Mouse (Mus musculus) myocyte (in vitro differentiated cells): Measurements from ENCODE around the gene Heatr5a. TPM values are rescaled to one million over a fixed set of nuclear protein-coding genes. Genes with fewer than 3 reads are reported as not detected.

Experiments used
- H3K27me3 ChIP-seq: one replicate; pipeline ENCODE4 v1.6.1; 2011; ENCODE audit not compliant: control insufficient read depth, insufficient read depth, insufficient read length
- H3K36me3 ChIP-seq: one replicate; pipeline ENCODE4 v1.6.1; 2011; ENCODE audit not compliant: control insufficient read depth, insufficient read depth
- H3K4me2 ChIP-seq: one replicate; pipeline ENCODE4 v1.6.1; 2011; ENCODE audit warnings: low read depth, control low read depth
- H3K4me3 ChIP-seq: one replicate; pipeline ENCODE4 v1.5.1; 2011; ENCODE audit warnings: mild to moderate bottlenecking, control low read depth, moderate library complexity
- H3K79me2 ChIP-seq: one replicate; pipeline ENCODE4 v1.6.1; 2011; ENCODE audit not compliant: control insufficient read depth, insufficient read depth
- H3ac ChIP-seq: one replicate; pipeline ENCODE4 v1.6.1; 2011; ENCODE audit not compliant: control insufficient read depth, insufficient read length
- CEBPB ChIP-seq: IDR thresholded peaks from 2 replicates; pipeline ENCODE4 v1.6.1; 2011; ENCODE audit warnings: mild to moderate bottlenecking, moderate library complexity; ENCODE audit not compliant: poor library complexity, insufficient read depth, severe bottlenecking
- E2F4 ChIP-seq: IDR thresholded peaks from one replicate; pipeline ENCODE4 v1.6.1; 2011; ENCODE audit warnings: mild to moderate bottlenecking, control low read depth, moderate library complexity; ENCODE audit not compliant: insufficient read depth
- MAX ChIP-seq: IDR thresholded peaks from one replicate; pipeline ENCODE4 v1.6.1; 2011; ENCODE audit warnings: low read depth, mild to moderate bottlenecking, control low read depth
- MYOD1 ChIP-seq, 3 experiments: IDR thresholded peaks; one replicate each; pipeline ENCODE4 v1.6.1; 2011; ENCODE audit warnings: control low read depth in 2 of 3, low read depth in 2 of 3, mild to moderate bottlenecking in 2 of 3, moderate library complexity in 1 of 3; ENCODE audit not compliant: insufficient read length in 2 of 3, control insufficient read depth in 1 of 3
- MYOG ChIP-seq, 3 experiments: IDR thresholded peaks; one replicate each; pipeline ENCODE4 v1.6.1; 2011; ENCODE audit warnings: control low read depth in 2 of 3, low read depth in 2 of 3, mild to moderate bottlenecking in 2 of 3; ENCODE audit not compliant: insufficient read length in 2 of 3, control insufficient read depth in 1 of 3, insufficient read depth in 1 of 3
- POLR2A ChIP-seq: IDR thresholded peaks from one replicate; pipeline ENCODE4 v1.6.1; 2011; ENCODE audit warnings: low read depth, mild to moderate bottlenecking, control low read depth, moderate library complexity; ENCODE audit not compliant: insufficient read length
- POLR2AphosphoS2 ChIP-seq: IDR thresholded peaks from one replicate; pipeline ENCODE4 v1.6.1; 2011; ENCODE audit warnings: low read depth, control low read depth; ENCODE audit not compliant: insufficient read length
- REST ChIP-seq: IDR thresholded peaks from one replicate; pipeline ENCODE4 v1.6.1; 2011; ENCODE audit warnings: mild to moderate bottlenecking, control low read depth, moderate library complexity; ENCODE audit not compliant: insufficient read depth, insufficient read length
- SRF ChIP-seq: IDR thresholded peaks from one replicate; pipeline ENCODE4 v1.6.1; 2011; ENCODE audit warnings: low read depth; ENCODE audit not compliant: control insufficient read depth, insufficient read length
- TCF12 ChIP-seq: IDR thresholded peaks from one replicate; pipeline ENCODE4 v1.6.1; 2011; ENCODE audit warnings: mild to moderate bottlenecking, control low read depth; ENCODE audit not compliant: poor library complexity, insufficient read depth, severe bottlenecking
- TCF3 ChIP-seq: IDR thresholded peaks from one replicate; pipeline ENCODE4 v1.6.1; 2011; ENCODE audit warnings: low read depth, control low read depth; ENCODE audit not compliant: insufficient read length
- USF1 ChIP-seq: IDR thresholded peaks from one replicate; pipeline ENCODE4 v1.6.1; 2011; ENCODE audit warnings: low read depth, mild to moderate bottlenecking, control low read depth, moderate library complexity
- polyA plus RNA-seq: library from polyadenylated mRNA; unstranded; fragments of >200 nt; fragmentation: generic; extraction: Trizol; gene quantifications from one replicate; pipeline ENCODE4 v1.2.1, GENCODE M21; 2012; ENCODE audit warnings: missing spikeins

Gene Heatr5a
- polyA plus RNA-seq, 1 experiment: 10.3 TPM

GRCm38 (mm10) chr12:51900551-51900950 lies 70.6 kb downstream of the Heatr5a start:
- Histone ChIP-seq H3K27me3 (no peaks in the 10 kb centered on the region), H3ac (no peak overlapping the region), H3K36me3 (peaks cover 33% of the 10 kb centered on the region), H3K4me3 (no peak overlapping the region), H3K4me2 (no peak overlapping the region), H3K79me2 (no peaks in the 10 kb centered on the region)
- no peak for TF ChIP-seq TCF3

DNA sequence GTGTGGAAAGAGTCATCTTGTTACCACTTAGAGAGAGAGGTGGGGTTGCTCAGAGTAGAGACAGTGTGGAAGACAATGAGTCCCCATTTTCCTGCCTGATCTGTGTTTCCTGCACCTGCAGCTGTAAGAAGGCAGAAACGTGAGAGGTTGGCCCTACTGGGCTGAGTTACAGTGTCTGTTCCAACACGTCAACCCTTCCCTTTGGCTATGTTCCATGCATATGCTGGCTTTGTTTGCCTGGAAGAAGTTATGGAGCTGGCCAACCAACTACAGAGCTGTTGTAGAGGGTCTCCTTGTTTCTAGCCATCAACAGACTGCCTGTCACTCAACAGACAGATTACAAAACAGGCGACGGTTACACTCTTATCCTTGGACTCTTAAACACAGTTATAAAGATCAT lies 74.2 kb downstream of the Heatr5a start:
- Histone ChIP-seq H3K36me3 (peaks cover 30% of the 10 kb centered on the region), H3K27me3 (no peaks in the 10 kb centered on the region), H3K4me3 (no peak overlapping the region)

DNA sequence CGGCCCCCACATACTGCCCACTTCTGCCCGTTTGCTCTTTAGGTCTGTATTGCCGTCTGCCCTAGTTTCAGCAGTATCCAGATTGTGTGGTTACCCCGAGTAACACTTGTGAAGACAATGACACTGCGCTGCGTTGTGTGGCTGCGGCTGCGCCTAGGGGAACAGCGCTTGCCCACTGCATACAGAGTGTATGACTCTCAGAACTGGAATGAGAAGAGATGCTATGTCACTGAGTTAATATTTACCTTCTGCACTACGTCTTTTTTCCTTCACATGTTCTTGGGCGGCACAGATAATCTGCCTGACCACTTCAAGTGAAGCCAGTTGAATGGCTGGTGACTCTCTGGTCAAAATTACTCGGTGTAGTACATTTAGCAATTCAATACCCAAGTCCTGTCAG lies 82.5 kb downstream of the Heatr5a start:
- Histone ChIP-seq H3ac (no peak overlapping the region), H3K36me3 (peaks cover 23% of the 10 kb centered on the region), H3K79me2 (no peaks in the 10 kb centered on the region), H3K4me2 (no peak overlapping the region), H3K4me3 (no peak overlapping the region), H3K27me3 (no peaks in the 10 kb centered on the region)
- TF ChIP-seq SRF: no peak
- no peak for TF ChIP-seq MYOD1 (IDR thresholded peaks at IDR 0.05; ENCODE audit: control insufficient read depth in 1 of 3, insufficient read length in 2 of 3, low read depth in 2 of 3)
- no peak for TF ChIP-seq TCF3
- no peak for TF ChIP-seq MAX
- TF ChIP-seq CEBPB: no peak
- no peak for TF ChIP-seq E2F4
- no peak for TF ChIP-seq REST
- TF ChIP-seq MYOG (IDR thresholded peaks at IDR 0.05; ENCODE audit: control insufficient read depth in 1 of 3, insufficient read depth in 1 of 3, insufficient read length in 2 of 3, low read depth in 2 of 3): no peak
- TF ChIP-seq TCF12: no peak

More for the DNA sequence above, 74.2 kb downstream of the Heatr5a start:
- Histone ChIP-seq H3ac (no peak overlapping the region), H3K4me2 (no peak overlapping the region), H3K79me2 (no peaks in the 10 kb centered on the region)
- TF ChIP-seq SRF (no peak), MYOD1 (IDR thresholded peaks at IDR 0.05; ENCODE audit: control insufficient read depth in 1 of 3, insufficient read length in 2 of 3, low read depth in 2 of 3) (no peak), POLR2A (no peak), REST (no peak)

DNA sequence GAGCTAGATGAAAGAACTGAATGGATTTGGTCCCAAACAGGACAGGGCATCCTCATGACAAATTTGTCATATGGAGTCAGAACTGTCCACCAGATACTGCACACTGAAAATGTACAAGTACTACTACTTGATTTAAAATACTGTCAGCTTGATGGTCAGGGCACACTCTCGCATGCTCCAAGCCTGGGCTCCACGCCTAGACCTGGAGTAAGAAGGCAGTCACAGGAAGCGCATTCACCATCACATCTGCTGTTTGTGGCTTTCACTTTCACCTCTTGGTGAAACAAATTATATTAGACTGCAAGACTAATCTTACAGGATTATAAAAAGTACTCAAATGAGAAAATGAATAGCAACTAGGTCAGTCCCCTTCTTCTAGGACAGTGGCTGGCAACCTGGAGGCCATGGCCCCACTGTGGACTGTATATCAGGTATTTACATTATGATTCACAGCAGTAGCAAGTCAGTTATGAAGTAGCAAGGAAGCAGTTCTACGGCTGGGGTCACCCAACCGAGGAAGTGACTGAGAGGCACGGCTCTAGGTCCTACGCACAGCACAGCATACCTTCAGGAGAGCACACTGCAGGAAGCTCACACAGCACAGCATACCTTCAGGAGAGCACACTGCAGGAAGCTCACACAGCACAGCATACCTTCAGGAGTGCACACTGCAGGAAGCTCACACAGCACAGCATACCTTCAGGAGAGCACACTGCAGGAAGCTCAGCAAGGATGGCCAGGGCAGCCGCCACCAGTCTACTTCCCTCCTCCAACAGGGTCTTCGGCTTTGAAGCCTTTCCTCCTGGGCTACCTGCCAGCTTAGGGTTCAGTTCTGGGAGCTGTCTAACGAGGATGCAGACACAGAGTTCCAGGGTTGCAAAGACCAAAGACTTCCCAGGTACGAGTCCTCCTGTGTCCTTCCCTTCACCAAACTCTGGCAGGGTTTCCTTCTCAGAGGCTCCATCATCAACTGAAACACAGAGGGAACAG lies 83.5 kb downstream of the Heatr5a start:
- no peak overlapping the region for H3K4me3 ChIP-seq
- no peak overlapping the region for H3K4me2 ChIP-seq
- H3K27me3 ChIP-seq: no peaks in the 10 kb centered on the region
- TF ChIP-seq CEBPB (no peak), TCF3 (no peak), MYOG (IDR thresholded peaks at IDR 0.05; ENCODE audit: control insufficient read depth in 1 of 3, insufficient read depth in 1 of 3, insufficient read length in 2 of 3, low read depth in 2 of 3) (no peak), MYOD1 (IDR thresholded peaks at IDR 0.05; ENCODE audit: control insufficient read depth in 1 of 3, insufficient read length in 2 of 3, low read depth in 2 of 3) (no peak), REST (no peak), TCF12 (no peak), USF1 (no peak), POLR2AphosphoS2 (no peak), MAX (no peak)
- H3K79me2 ChIP-seq: no peaks in the 10 kb centered on the region
- H3ac ChIP-seq: no peak overlapping the region
- H3K36me3 ChIP-seq: peaks cover 27% of the 10 kb centered on the region

DNA sequence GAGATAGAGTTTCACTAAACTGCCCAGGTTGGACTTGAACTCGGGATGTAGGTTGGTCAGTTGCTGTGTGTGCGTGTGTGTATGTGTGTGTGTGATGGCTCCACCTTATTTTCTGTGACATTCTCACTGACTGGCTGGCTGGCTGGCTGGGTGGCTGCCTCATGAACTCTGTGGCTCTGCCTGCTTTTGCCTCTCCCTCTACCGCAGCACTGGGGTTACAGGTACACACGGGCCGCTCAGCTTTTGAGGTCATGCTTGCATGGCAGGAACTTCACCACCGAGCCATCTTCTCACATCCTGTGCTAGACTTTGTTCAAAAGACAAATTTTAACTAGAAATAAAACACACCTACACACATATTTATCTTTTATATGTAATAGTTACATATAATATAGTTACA lies 84.8 kb downstream of the Heatr5a start:
- Histone ChIP-seq H3K79me2 (no peaks in the 10 kb centered on the region), H3K4me2 (no peak overlapping the region), H3K4me3 (no peak overlapping the region), H3K36me3 (peaks cover 24% of the 10 kb centered on the region), H3K27me3 (no peaks in the 10 kb centered on the region), H3ac (no peak overlapping the region)
- TF ChIP-seq POLR2AphosphoS2: no peak

GRCm38 (mm10) chr12:51884801-51885200 lies 86.3 kb downstream of the Heatr5a start:
- Histone ChIP-seq H3K4me2 (no peak overlapping the region), H3K4me3 (no peak overlapping the region), H3ac (no peak overlapping the region), H3K36me3 (peaks cover 36% of the 10 kb centered on the region), H3K27me3 (no peaks in the 10 kb centered on the region), H3K79me2 (no peaks in the 10 kb centered on the region)
- no peak for TF ChIP-seq MYOG (IDR thresholded peaks at IDR 0.05; ENCODE audit: control insufficient read depth in 1 of 3, insufficient read depth in 1 of 3, insufficient read length in 2 of 3, low read depth in 2 of 3)
- no peak for TF ChIP-seq REST
- no peak for TF ChIP-seq SRF
- TF ChIP-seq POLR2AphosphoS2: no peak
- TF ChIP-seq CEBPB: no peak
- no peak for TF ChIP-seq E2F4
- TF ChIP-seq USF1: no peak
- no peak for TF ChIP-seq POLR2A
- no peak for TF ChIP-seq MYOD1 (IDR thresholded peaks at IDR 0.05; ENCODE audit: control insufficient read depth in 1 of 3, insufficient read length in 2 of 3, low read depth in 2 of 3)
- TF ChIP-seq TCF12: no peak
- no peak for TF ChIP-seq TCF3
- no peak for TF ChIP-seq MAX
